Mouse (Mus musculus) v-Abl transformed pro-B cells (cell line): ENCODE measurements around the gene Rnf115.

Experiments
- in situ Hi-C, 2 experiments: fragments of 400-800 bp; cut with MboI; formaldehyde crosslinking; loops; one replicate each; pipeline ENCODE4 v1.15.1; 2025; ENCODE audit not compliant: unreplicated experiment in 2 of 2

The Rnf115 gene

GRCm38 (mm10) chr3:96828308-96828864 is 100.9 kb downstream of the Rnf115 start:
- in situ Hi-C loops, result no loop called here

GRCm38 (mm10) chr3:96828984-96829383 is 101.5 kb downstream of the Rnf115 start, which contains the start of the genes Pdzk1 and Cd160:
Gene Pdzk1, plus strand, starts transcription at chr3:96829284.
Gene Cd160, minus strand, starts transcription at chr3:96829351.
- in situ Hi-C loops, result no loop called here

- in situ Hi-C loops, result no loop called here
These were observed 102.4 kb downstream of the Rnf115 start for GRCm38 (mm10) chr3:96829856-96830255.

GRCm38 (mm10) chr3:96832930-96833329 is 105.5 kb downstream of the Rnf115 start:
- in situ Hi-C loops, result no loop called here

GRCm38 (mm10) chr3:96834587-96835348 is 107.3 kb downstream of the Rnf115 start:
- in situ Hi-C loops, result no loop called here

- in situ Hi-C loops, result no loop called here
These were observed 109.0 kb downstream of the Rnf115 start for GRCm38 (mm10) chr3:96836414-96836813.

GRCm38 (mm10) chr3:96838996-96839645 is 111.7 kb downstream of the Rnf115 start:
- in situ Hi-C loops, result no loop called here
